Comparison of ENCODE assay signal across 9 mouse cellular contexts in genomic region chr7:47077451-47077850, GRCm38 (mm10). TPM values are rescaled to one million over a fixed set of nuclear protein-coding genes. Genes with fewer than 3 reads are reported as not detected.
DNase-seq lines count a peak whose midpoint lies in the region; ATAC-seq lines count a peak whose summit lies in the region.
"Had no signal": no experiment of that assay in that cellular context is flagged by ENCODE, and none has a peak within 500 bp of the region (broad histone marks: within the 10 kb centered on the region; RNA-seq: fewer than 3 reads in every experiment).

No protein-coding gene starts in this region.

- H3K4me1 ChIP-seq in hindbrain, embryonic 11.5 days (replicated peaks; ENCODE audit: control insufficient read depth, insufficient read depth, low read length), result no peaks in the 10 kb centered on the region
- H3K4me1 ChIP-seq in hindbrain, embryonic 14.5 days (replicated peaks; ENCODE audit: control insufficient read depth, insufficient read depth, low read length), result no peaks in the 10 kb centered on the region; the same call in 1 of the 2 replicates
- H3K4me1 ChIP-seq: embryonic facial prominence, embryonic 12.5 days had no signal

- H3K9me3 ChIP-seq in hindbrain, embryonic 11.5 days (ENCODE audit: control insufficient read depth, low read length), result no peaks in the 10 kb centered on the region
- H3K9me3 ChIP-seq in hindbrain, embryonic 14.5 days (ENCODE audit: control insufficient read depth, low read length), result no peaks in the 10 kb centered on the region
- H3K9me3 ChIP-seq: embryonic facial prominence, embryonic 12.5 days had no signal

- H3K4me2 ChIP-seq in hindbrain, embryonic 11.5 days (replicated peaks; ENCODE audit: low read depth, low read length), result no peak overlapping the region
- no peak overlapping the region for H3K4me2 ChIP-seq in hindbrain, embryonic 14.5 days (replicated peaks)
- H3K4me2 ChIP-seq: embryonic facial prominence, embryonic 12.5 days had no signal

- no peaks in the 10 kb centered on the region for H3K27me3 ChIP-seq in hindbrain, embryonic 11.5 days (ENCODE audit: control insufficient read depth, insufficient read depth, low read length)
- H3K27me3 ChIP-seq in hindbrain, embryonic 14.5 days (ENCODE audit: control insufficient read depth, insufficient read depth, low read length), result no peaks in the 10 kb centered on the region
- H3K27me3 ChIP-seq: embryonic facial prominence, embryonic 12.5 days had no signal

- H3K9ac ChIP-seq in hindbrain, embryonic 11.5 days (ENCODE audit: low read depth, low read length), result no peak overlapping the region
- H3K9ac ChIP-seq in hindbrain, embryonic 14.5 days, result no peak overlapping the region
- H3K9ac ChIP-seq: embryonic facial prominence, embryonic 12.5 days had no signal

- no peak for ATAC-seq in hindbrain, embryonic 11.5 days (ENCODE audit: low FRiP score)
- ATAC-seq in hindbrain, embryonic 14.5 days (ENCODE audit: low FRiP score), result no peak

- no peaks in the 10 kb centered on the region for H3K36me3 ChIP-seq in hindbrain, embryonic 11.5 days (ENCODE audit: control insufficient read depth, insufficient read depth, low read length)
- H3K36me3 ChIP-seq in hindbrain, embryonic 14.5 days (replicated peaks; ENCODE audit: control insufficient read depth, insufficient read depth), result peaks cover 47% of the 10 kb centered on the region
- H3K36me3 ChIP-seq: embryonic facial prominence, embryonic 12.5 days had no signal

- no peak overlapping the region for H3K27ac ChIP-seq in hindbrain, embryonic 11.5 days (ENCODE audit: low read depth, low read length)
- H3K27ac ChIP-seq in hindbrain, embryonic 14.5 days, result no peak overlapping the region
- H3K27ac ChIP-seq: embryonic facial prominence, embryonic 12.5 days had no signal

- peak; percentile 58 for DNase-seq in hindbrain, embryonic 11.5 days (ENCODE audit: low spot score)
- DNase-seq in hindbrain, embryonic 14.5 days (ENCODE audit: low spot score), result no peak
- DNase-seq in 3T3-L1 (ENCODE audit: low read depth, low spot score), result peak; percentile 45
- peak; percentile 10 for DNase-seq in MEL-GATA-1-ER (ENCODE audit: extremely low read depth, low read depth)
- DNase-seq in induced T-regulatory cell, adult 2 months (ENCODE audit: low read depth), result peak; percentile 73
- DNase-seq in testis, postnatal 10 days (ENCODE audit: low spot score), result peak; percentile 85
- no peak for DNase-seq in gastrocnemius, postnatal 25 days
- DNase-seq in right cerebral cortex, postnatal 25 days, result no peak

- 78% methylated on average over 8 of the region's 8 CpGs for WGBS in hindbrain, embryonic 11.5 days
- WGBS in hindbrain, embryonic 14.5 days, result 77% methylated on average over 8 of the region's 8 CpGs

- no peak overlapping the region for H3K4me3 ChIP-seq in hindbrain, embryonic 11.5 days (ENCODE audit: low read depth, low read length)
- no peak overlapping the region for H3K4me3 ChIP-seq in hindbrain, embryonic 14.5 days (replicated peaks; ENCODE audit: low read length)
- H3K4me3 ChIP-seq: embryonic facial prominence, embryonic 12.5 days had no signal

RNA-seq across cellular contexts. Expression of gene Tmem86a, which starts 27.1 kb away (rescaled TPM):
- polyA plus RNA-seq in hindbrain, embryonic 11.5 days (2014; fragmentation: Nextera tagmentation; extraction: Ambion mirVana), result 8.7 and 10.4 TPM in 2 replicates
- polyA plus RNA-seq in hindbrain, embryonic 14.5 days (2014; fragmentation: Nextera tagmentation; extraction: Ambion mirVana), result 21.0 and 22.1 TPM in 2 replicates
- 1 to 10 TPM; 4.6 to 5.2 TPM for total RNA-seq in gastrocnemius, postnatal 25 days (2021)

RNA-seq across cellular contexts. Expression of gene Ptpn5, which starts 56.0 kb away (rescaled TPM):
- polyA plus RNA-seq in hindbrain, embryonic 11.5 days (2014; fragmentation: Nextera tagmentation; extraction: Ambion mirVana), result 27.9 and 28.2 TPM in 2 replicates
- 162 and 171 TPM in 2 replicates for polyA plus RNA-seq in hindbrain, embryonic 14.5 days (2014; fragmentation: Nextera tagmentation; extraction: Ambion mirVana)
- total RNA-seq in gastrocnemius, postnatal 25 days (2021), result not detected

Comparison
In these comparisons a context has a peak if more than half of its experiments do, and no peak if none do; other contexts are left out.
1. DNase-seq: peak in hindbrain, embryonic 11.5 days (single experiment), 3T3-L1 (single experiment), MEL-GATA-1-ER (single experiment), induced T-regulatory cell, adult 2 months (single experiment) and testis, postnatal 10 days (single experiment); none in hindbrain, embryonic 14.5 days (single experiment), gastrocnemius, postnatal 25 days (single experiment) and right cerebral cortex, postnatal 25 days (single experiment).